Comparison of ENCODE assay signal across 24 mouse cellular contexts in the genomic region with DNA sequence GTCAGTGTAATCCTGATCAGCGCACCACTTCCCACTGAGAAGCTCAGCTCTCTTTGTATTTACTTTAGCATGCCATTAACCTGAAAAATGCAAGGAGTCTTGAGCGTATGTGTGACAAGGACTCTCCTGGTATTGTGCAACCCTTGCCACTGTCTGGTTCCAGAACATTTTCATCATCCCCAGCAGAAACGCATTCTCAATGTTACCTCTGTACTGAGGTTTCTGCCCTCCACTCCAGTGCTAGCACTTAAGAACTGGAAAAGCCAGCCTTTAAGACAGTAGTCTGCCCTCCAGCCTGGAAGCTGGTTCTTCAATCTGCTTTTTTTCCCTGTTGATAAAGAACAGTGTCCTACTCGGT. TPM values are rescaled to one million over a fixed set of nuclear protein-coding genes. Genes with fewer than 3 reads are reported as not detected.
A peak's percentile ranks its signal among the peaks of the same experiment; 100 is the strongest.
DNase-seq lines count a peak whose midpoint lies in the region; ATAC-seq and TF ChIP-seq lines count a peak whose summit lies in the region.
"Had no signal": no experiment of that assay in that cellular context is flagged by ENCODE, and none has a peak within 500 bp of the region (broad histone marks: within the 10 kb centered on the region; RNA-seq: fewer than 3 reads in every experiment).

No protein-coding gene starts in this region.

- H3K4me3 ChIP-seq in kidney, embryonic 16.5 days (ENCODE audit: low read length), result no peak overlapping the region
- H3K4me3 ChIP-seq in kidney, adult 2 months (ENCODE audit: insufficient read depth, low read depth, low read length), result no peak overlapping the region
- no peak overlapping the region for H3K4me3 ChIP-seq in lung, adult 2 months (replicated peaks; ENCODE audit: extremely low read depth, low read depth, low read length)
- H3K4me3 ChIP-seq in neural tube, embryonic 15.5 days (replicated peaks), result no peak overlapping the region
- H3K4me3 ChIP-seq: embryonic facial prominence, embryonic 10.5 days; forebrain, embryonic 10.5 days; heart, adult 2 months; layer of hippocampus, adult 2 months; liver, embryonic 12.5 days; midbrain, embryonic 15.5 days; neural tube, embryonic 12.5 days had no signal

- TF ChIP-seq CTCF in kidney, adult 2 months (conservative IDR thresholded peaks at IDR 0.05; ENCODE audit: insufficient read depth, insufficient read length, low read depth, low read length), result no peak
- no peak for TF ChIP-seq CTCF in lung, adult 2 months (IDR thresholded peaks at IDR 0.05; ENCODE audit: insufficient read depth, low read length)

- peak overlapping the region; percentile 35 for H3K27ac ChIP-seq in kidney, embryonic 16.5 days (ENCODE audit: low read length)
- no peak overlapping the region for H3K27ac ChIP-seq in kidney, adult 2 months (ENCODE audit: insufficient read depth, low read depth, low read length)
- H3K27ac ChIP-seq in neural tube, embryonic 15.5 days (replicated peaks), result no peak overlapping the region
- H3K27ac ChIP-seq: embryonic facial prominence, embryonic 10.5 days; forebrain, embryonic 10.5 days; heart, adult 2 months; hindbrain, embryonic 14.5 days; layer of hippocampus, adult 2 months; liver, embryonic 12.5 days; macrophage; midbrain, embryonic 15.5 days; neural tube, embryonic 12.5 days had no signal

- TF ChIP-seq POLR2A in kidney, adult 2 months (IDR thresholded peaks at IDR 0.05; ENCODE audit: low read depth, low read length), result no peak
- TF ChIP-seq POLR2A in lung, adult 2 months (IDR thresholded peaks at IDR 0.05; ENCODE audit: borderline replicate concordance, extremely low read depth, low read depth, low read length), result no peak

- no peaks in the 10 kb centered on the region for H3K36me3 ChIP-seq in kidney, embryonic 16.5 days (ENCODE audit: insufficient read depth, low read length)
- H3K36me3 ChIP-seq in kidney, adult 2 months (ENCODE audit: control insufficient read depth, insufficient read depth, low read length), result no peaks in the 10 kb centered on the region
- H3K36me3 ChIP-seq in neural tube, embryonic 15.5 days, result no peaks in the 10 kb centered on the region
- H3K36me3 ChIP-seq: embryonic facial prominence, embryonic 10.5 days; forebrain, embryonic 10.5 days; liver, embryonic 12.5 days; midbrain, embryonic 15.5 days; neural tube, embryonic 12.5 days had no signal

- H3K4me1 ChIP-seq in kidney, embryonic 16.5 days (ENCODE audit: insufficient read depth, low read length), result 0 out of 2 replicates have a peak, but pooled peaks cover 5% of the 10 kb centered on the region
- H3K4me1 ChIP-seq in kidney, adult 2 months (ENCODE audit: control insufficient read depth, insufficient read depth, low read length), result no peaks in the 10 kb centered on the region
- peaks cover 8% of the 10 kb centered on the region for H3K4me1 ChIP-seq in lung, adult 2 months (ENCODE audit: control insufficient read depth, insufficient read depth, low read length)
- H3K4me1 ChIP-seq in neural tube, embryonic 15.5 days, result no peaks in the 10 kb centered on the region
- H3K4me1 ChIP-seq: embryonic facial prominence, embryonic 10.5 days; forebrain, embryonic 10.5 days; liver, embryonic 12.5 days; midbrain, embryonic 15.5 days; neural tube, embryonic 12.5 days had no signal

- WGBS in kidney, embryonic 16.5 days, result 70% methylated on average over 4 of the region's 4 CpGs
- WGBS in kidney, adult 2 months, result 72% methylated on average over 4 of the region's 4 CpGs
- 67% methylated on average over 4 of the region's 4 CpGs for WGBS in lung, adult 2 months
- WGBS in neural tube, embryonic 15.5 days, result 86% methylated on average over 4 of the region's 4 CpGs

- ATAC-seq in kidney, embryonic 16.5 days (ENCODE audit: low FRiP score, low TSS enrichment), result no peak
- no peak for ATAC-seq in neural tube, embryonic 15.5 days (ENCODE audit: low FRiP score)
- ATAC-seq: forebrain, postnatal 0 days; liver, embryonic 12.5 days; midbrain, embryonic 15.5 days had no signal

- no peaks in the 10 kb centered on the region for H3K27me3 ChIP-seq in kidney, embryonic 16.5 days (ENCODE audit: insufficient read depth, low read length)
- H3K27me3 ChIP-seq in kidney, adult 2 months (replicated peaks; ENCODE audit: control insufficient read depth, insufficient read depth, low read length), result no peaks in the 10 kb centered on the region
- H3K27me3 ChIP-seq in neural tube, embryonic 15.5 days (replicated peaks), result no peaks in the 10 kb centered on the region
- H3K27me3 ChIP-seq: liver, embryonic 12.5 days; midbrain, embryonic 15.5 days; neural tube, embryonic 12.5 days had no signal

- no peak overlapping the region for H3K9ac ChIP-seq in kidney, embryonic 16.5 days (replicated peaks; ENCODE audit: low read length)
- H3K9ac ChIP-seq in neural tube, embryonic 15.5 days (replicated peaks), result no peak overlapping the region
- H3K9ac ChIP-seq: forebrain, postnatal 0 days; hindbrain, embryonic 14.5 days; liver, embryonic 12.5 days; midbrain, embryonic 15.5 days; neural tube, embryonic 12.5 days had no signal

- DNase-seq in kidney, adult 2 months, result no peak
- peak; percentile 53 for DNase-seq in lung, adult 2 months
- peak; percentile 54 for DNase-seq in lung, postnatal 10 days
- no peak for DNase-seq in liver
- no peak for DNase-seq in embryo, embryonic 9.5 days (ENCODE audit: extremely low spot score)
- DNase-seq: cerebellum, adult 9-10 months; forebrain, postnatal 0 days; gastrocnemius, postnatal 14 days; heart, adult 2 months; heart, postnatal 4 days; kidney, postnatal 10 days; retina, postnatal 1 day; thymus, postnatal 14 days had no signal

- no peaks in the 10 kb centered on the region for H3K9me3 ChIP-seq in kidney, embryonic 16.5 days (ENCODE audit: low read length)
- H3K9me3 ChIP-seq in neural tube, embryonic 15.5 days (replicated peaks), result no peaks in the 10 kb centered on the region
- H3K9me3 ChIP-seq: embryonic facial prominence, embryonic 10.5 days; forebrain, embryonic 10.5 days; liver, embryonic 12.5 days; midbrain, embryonic 15.5 days; neural tube, embryonic 12.5 days had no signal

- no peak overlapping the region for H3K4me2 ChIP-seq in kidney, embryonic 16.5 days (replicated peaks; ENCODE audit: low read depth, low read length)
- no peak overlapping the region for H3K4me2 ChIP-seq in neural tube, embryonic 15.5 days
- H3K4me2 ChIP-seq: hindbrain, embryonic 14.5 days; liver, embryonic 12.5 days; midbrain, embryonic 15.5 days; neural tube, embryonic 12.5 days had no signal

RNA-seq across cellular contexts. Expression of a gene that starts 19.1 kb away (rescaled TPM):
- polyA plus RNA-seq in kidney, embryonic 16.5 days (2015; fragmentation: Nextera tagmentation; extraction: Ambion mirVana), result 6.2 and 6.4 TPM in 2 replicates
- 7.9 and 8.4 TPM in 2 replicates for polyA plus RNA-seq in kidney, adult 2 months (2012; rRNA removed)
- 15.7 and 17.2 TPM in 2 replicates for polyA plus RNA-seq in lung, adult 2 months (2012; rRNA removed)
- 7.0 and 7.4 TPM in 2 replicates for polyA plus RNA-seq in neural tube, embryonic 15.5 days (2015; fragmentation: Nextera tagmentation; extraction: Ambion mirVana)
- polyA plus RNA-seq: C2C12 had no signal

Comparison
In these comparisons a context has a peak if more than half of its experiments do, and no peak if none do; other contexts are left out.
1. DNase-seq: peak in lung, adult 2 months (single experiment) and lung, postnatal 10 days (single experiment); none in kidney, adult 2 months (single experiment), liver (single experiment) and embryo, embryonic 9.5 days (single experiment).